Mouse (Mus musculus) gastrocnemius, postnatal 25 days (tissue): ENCODE measurements around the gene Pax1. TPM values are rescaled to one million over a fixed set of nuclear protein-coding genes. Genes with fewer than 3 reads are reported as not detected.

Experiments used
- DNase-seq: peaks from one replicate; pipeline ENCODE4 v3.0.0; 2022
- total RNA-seq, 2 experiments: library from RNA; stranded (reverse); gene quantifications; 1 replicate in 1 of 2; 2 replicates in 1 of 2; pipeline ENCODE4 v1.2.3; 2021

Pax1 gene
- total RNA-seq, 2 experiments from 2014 or later: not detected

GRCm38 (mm10) chr2:147372947-147373666 is 11.4 kb downstream of the Pax1 start:
- no peak for DNase-seq

- DNase-seq: no peak
These were observed 11.9 kb downstream of the Pax1 start for GRCm38 (mm10) chr2:147373667-147374007.

GRCm38 (mm10) chr2:147374245-147374644 is 12.5 kb downstream of the Pax1 start:
- DNase-seq: no peak

- DNase-seq: no peak
These were observed 13.4 kb downstream of the Pax1 start for GRCm38 (mm10) chr2:147375019-147375715.

GRCm38 (mm10) chr2:147378934-147379333 is 17.2 kb downstream of the Pax1 start:
- DNase-seq: no peak

GRCm38 (mm10) chr2:147383373-147383772 is 21.6 kb downstream of the Pax1 start:
- DNase-seq: no peak

- DNase-seq: no peak
These were observed 25.2 kb downstream of the Pax1 start for GRCm38 (mm10) chr2:147386949-147387348.

- DNase-seq: no peak
These were observed 47.6 kb downstream of the Pax1 start for GRCm38 (mm10) chr2:147409323-147409722.

- no peak for DNase-seq
These were observed 53.3 kb downstream of the Pax1 start for GRCm38 (mm10) chr2:147415037-147415436.

- DNase-seq: no peak
These were observed 63.0 kb downstream of the Pax1 start for GRCm38 (mm10) chr2:147424582-147425255.

- no peak for DNase-seq
These were observed 68.1 kb downstream of the Pax1 start for GRCm38 (mm10) chr2:147429607-147430356.

- no peak for DNase-seq
These were observed 71.4 kb downstream of the Pax1 start for GRCm38 (mm10) chr2:147433120-147433519.

Other genes with a start within 250 kb of the Pax1 start
- gene Nkx2-2, start 167.7 kb upstream of the Pax1 start, total RNA-seq: not detected